Mouse (Mus musculus): ENCODE measurements at regions not wholly inside any gene's neighbourhood (a gene's known extent, or its start where the extent isn't known, plus 50 kb on each side); places are given as distances from the start of the nearest gene placed in this dataset.

DNA sequence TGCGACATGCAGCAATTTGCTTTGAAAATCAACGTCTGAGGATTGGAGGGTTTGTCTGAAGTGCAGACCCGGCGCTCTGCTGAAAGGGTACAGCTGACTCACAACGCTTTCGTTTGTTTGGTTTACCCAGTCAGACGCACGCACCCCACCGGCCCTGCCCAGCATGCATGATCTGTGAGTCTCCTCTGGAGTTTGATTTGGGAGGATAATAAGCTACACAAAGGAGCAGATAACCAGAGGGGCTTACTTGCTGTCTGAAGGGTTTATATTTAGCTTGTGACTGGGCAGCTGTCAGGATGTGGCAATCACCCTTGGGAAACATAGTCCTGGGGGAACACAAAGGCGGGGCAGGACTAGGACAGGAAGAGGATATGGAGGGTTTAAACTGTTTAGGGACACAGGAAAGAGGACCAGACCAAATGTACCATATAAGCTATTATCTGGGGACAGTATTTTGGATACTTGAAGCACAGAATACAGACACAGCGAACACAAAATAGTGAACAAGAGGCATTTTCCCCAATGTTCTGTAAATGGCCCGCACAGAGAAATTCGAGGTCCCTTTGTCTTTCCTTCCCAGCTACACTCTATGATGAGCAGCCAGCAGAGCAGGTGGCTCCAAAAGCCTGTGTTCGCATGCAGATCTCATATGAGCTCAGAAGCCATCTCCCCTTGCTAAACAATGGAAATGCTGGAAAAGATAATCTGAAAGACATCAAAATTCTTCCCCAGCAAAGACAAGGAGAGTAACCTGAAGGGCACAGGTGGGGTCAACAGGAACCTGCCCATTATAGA, 81.1 kb downstream of the Pttg1 start:
- no peak for DNase-seq (ENCODE audit: low spot score)
- 47% methylated on average over 14 of the region's 14 CpGs for WGBS
- H3K27ac ChIP-seq (replicated peaks), result no peak overlapping the region
- peaks cover 18% of the 10 kb centered on the region for H3K4me1 ChIP-seq
- no peak overlapping the region for H3K4me3 ChIP-seq
- no peaks in the 10 kb centered on the region for H3K36me3 ChIP-seq (replicated peaks)
- no peaks in the 10 kb centered on the region for H3K27me3 ChIP-seq (replicated peaks; ENCODE audit: low read depth, poor library complexity, severe bottlenecking)
- H3K9me3 ChIP-seq, result no peaks in the 10 kb centered on the region

- DNase-seq (ENCODE audit: low spot score), result no peak
- H3K27me3 ChIP-seq (replicated peaks; ENCODE audit: low read depth, poor library complexity, severe bottlenecking), result no peaks in the 10 kb centered on the region
- H3K4me1 ChIP-seq, result peaks cover 13% of the 10 kb centered on the region
- WGBS, result 85% methylated on average over 5 of the region's 5 CpGs
- no peak overlapping the region for H3K4me3 ChIP-seq
- H3K9me3 ChIP-seq, result no peaks in the 10 kb centered on the region
- H3K27ac ChIP-seq (replicated peaks), result no peak overlapping the region
- H3K36me3 ChIP-seq (replicated peaks), result no peaks in the 10 kb centered on the region
Measured at GRCm38 (mm10) chr11:43343574-43343973, 82.5 kb downstream of the Pttg1 start.

GRCm38 (mm10) chr11:43338377-43338993, 87.6 kb downstream of the Pttg1 start:
- 0 out of 2 replicates have a peak, but pooled peaks cover 4% of the 10 kb centered on the region for H3K4me1 ChIP-seq
- no peak overlapping the region for H3K4me3 ChIP-seq
- H3K27me3 ChIP-seq (replicated peaks; ENCODE audit: low read depth, poor library complexity, severe bottlenecking), result no peaks in the 10 kb centered on the region
- 89% methylated on average over 2 of the region's 2 CpGs for WGBS
- no peaks in the 10 kb centered on the region for H3K36me3 ChIP-seq (replicated peaks)
- DNase-seq (ENCODE audit: low spot score), result no peak
- no peak overlapping the region for H3K27ac ChIP-seq (replicated peaks)
- H3K9me3 ChIP-seq, result no peaks in the 10 kb centered on the region

DNA sequence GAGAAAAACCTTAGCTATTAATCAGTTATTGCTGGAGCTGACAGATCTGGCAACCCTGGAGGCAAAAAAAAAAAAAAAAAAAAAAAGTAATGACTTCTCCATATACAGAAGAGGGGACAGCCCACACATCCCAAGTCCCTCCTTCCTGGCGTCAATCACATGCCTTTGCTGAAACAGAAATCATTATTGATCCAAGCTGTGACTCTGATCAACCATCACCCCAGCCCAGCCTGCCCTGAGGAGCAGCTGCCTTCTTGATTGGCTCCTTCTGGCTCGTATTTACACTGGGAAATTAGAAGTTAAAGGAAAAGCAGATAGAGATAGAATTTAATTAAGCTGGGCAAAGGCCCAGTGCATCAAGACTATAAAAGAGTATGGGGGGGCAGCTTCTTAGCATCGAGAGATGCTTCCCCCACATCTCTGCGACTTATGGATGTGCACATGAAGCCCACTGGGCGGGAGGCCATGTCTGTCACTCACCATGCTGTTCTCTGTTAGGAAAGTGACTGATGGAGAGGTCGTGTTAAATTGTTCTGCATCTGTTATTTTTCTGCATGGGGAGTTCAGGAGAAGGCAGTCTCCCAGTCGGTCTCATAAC, 90.3 kb downstream of the Pttg1 start:
- Histone ChIP-seq H3K27me3 (replicated peaks; ENCODE audit: low read depth, poor library complexity, severe bottlenecking) (no peaks in the 10 kb centered on the region), H3K4me3 (no peak overlapping the region), H3K9me3 (no peaks in the 10 kb centered on the region), H3K4me1 (0 out of 2 replicates have a peak, but pooled peaks cover 4% of the 10 kb centered on the region), H3K36me3 (replicated peaks) (no peaks in the 10 kb centered on the region), H3K27ac (replicated peaks) (no peak overlapping the region)
- no peak for DNase-seq (ENCODE audit: low spot score)
- WGBS, result 65% methylated on average over 7 of the region's 7 CpGs

DNA sequence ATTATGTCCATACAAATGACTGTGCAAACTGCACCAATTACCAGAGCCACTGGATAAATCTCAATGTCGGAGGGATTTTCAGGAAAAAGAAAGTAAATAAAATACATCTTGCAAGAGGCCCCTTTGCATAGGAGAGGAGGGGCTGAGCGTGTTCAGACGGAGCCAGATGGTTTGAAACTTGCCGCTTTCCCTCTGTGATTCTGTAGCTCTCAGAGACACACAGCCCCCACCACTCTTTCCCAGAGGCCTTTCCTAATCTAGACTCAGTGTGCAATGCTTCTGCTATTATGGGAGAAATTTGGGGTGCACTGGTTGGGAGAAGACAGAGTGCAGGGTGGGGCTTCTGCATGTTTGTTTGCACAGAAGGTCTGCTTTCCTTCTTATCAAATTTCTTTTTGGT, 92.5 kb downstream of the Pttg1 start:
- Histone ChIP-seq H3K36me3 (replicated peaks) (no peaks in the 10 kb centered on the region), H3K27ac (replicated peaks) (no peak overlapping the region), H3K4me3 (no peak overlapping the region), H3K27me3 (replicated peaks; ENCODE audit: low read depth, poor library complexity, severe bottlenecking) (no peaks in the 10 kb centered on the region), H3K9me3 (no peaks in the 10 kb centered on the region), H3K4me1 (0 out of 2 replicates have a peak, but pooled peaks cover 4% of the 10 kb centered on the region)
- no peak for DNase-seq (ENCODE audit: low spot score)
- WGBS, result 78% methylated on average over 4 of the region's 4 CpGs

- Histone ChIP-seq H3K4me1 (no peaks in the 10 kb centered on the region), H3K9me3 (no peaks in the 10 kb centered on the region), H3K27ac (replicated peaks) (no peak overlapping the region), H3K4me3 (no peak overlapping the region), H3K27me3 (replicated peaks; ENCODE audit: low read depth, poor library complexity, severe bottlenecking) (no peaks in the 10 kb centered on the region), H3K36me3 (replicated peaks) (no peaks in the 10 kb centered on the region)
- DNase-seq (ENCODE audit: low spot score), result no peak
- 91% methylated on average over 4 of the region's 4 CpGs for WGBS
Measured at GRCm38 (mm10) chr11:43313996-43314395, 112.1 kb downstream of the Pttg1 start.
